Mouse (Mus musculus): ENCODE measurements around the gene Cachd1. TPM values are rescaled to one million over a fixed set of nuclear protein-coding genes. Genes with fewer than 3 reads are reported as not detected.

Cachd1 gene
- polyA plus RNA-seq, 1 experiment from 2014 or later, result 27.3 TPM

DNA sequence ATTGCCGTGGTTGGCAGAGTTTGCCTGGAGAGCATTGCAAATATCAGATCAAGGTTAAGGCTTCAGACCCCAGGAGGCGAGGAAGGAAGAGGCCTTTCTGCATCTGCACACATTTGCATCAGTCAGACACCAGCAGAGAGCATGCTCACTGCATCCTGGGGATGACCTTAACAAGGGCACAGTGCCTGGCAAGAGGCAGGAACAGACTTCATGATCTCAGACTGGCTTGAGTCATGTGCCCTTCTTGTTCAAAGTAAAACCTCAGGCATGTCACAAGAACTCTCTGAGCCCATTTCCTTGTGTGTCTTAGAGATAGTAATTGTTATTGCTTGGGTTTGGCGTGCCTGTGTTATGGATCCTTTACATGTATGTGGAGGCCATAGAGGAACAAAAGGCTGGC is 167.8 kb downstream of the Cachd1 start:
- Histone ChIP-seq H3K36me3 (replicated peaks; ENCODE audit: control insufficient read depth, insufficient read depth, low read depth, low read length) (no peaks in the 10 kb centered on the region; the same call in 1 of the 2 replicates), H3K9me3 (replicated peaks; ENCODE audit: control insufficient read depth, low read length) (no peaks in the 10 kb centered on the region), H3K4me3 (ENCODE audit: low read depth, low read length) (no peak overlapping the region), H3K27me3 (ENCODE audit: control insufficient read depth, insufficient read depth, low read length) (no peaks in the 10 kb centered on the region), H3K4me1 (ENCODE audit: control insufficient read depth, insufficient read depth, low read length) (no peaks in the 10 kb centered on the region), H3K9ac (replicated peaks; ENCODE audit: low read length) (no peak overlapping the region), H3K27ac (replicated peaks; ENCODE audit: low read depth, low read length) (no peak overlapping the region), H3K4me2 (ENCODE audit: low read depth, low read length) (no peak overlapping the region)
- DNase-seq (ENCODE audit: low spot score) (no peak), ATAC-seq (replicated peaks; ENCODE audit: insufficient number of reproducible peaks, low FRiP score, low TSS enrichment, low read depth) (no peak)
- 77% methylated on average over 3 of the region's 3 CpGs for WGBS

DNA sequence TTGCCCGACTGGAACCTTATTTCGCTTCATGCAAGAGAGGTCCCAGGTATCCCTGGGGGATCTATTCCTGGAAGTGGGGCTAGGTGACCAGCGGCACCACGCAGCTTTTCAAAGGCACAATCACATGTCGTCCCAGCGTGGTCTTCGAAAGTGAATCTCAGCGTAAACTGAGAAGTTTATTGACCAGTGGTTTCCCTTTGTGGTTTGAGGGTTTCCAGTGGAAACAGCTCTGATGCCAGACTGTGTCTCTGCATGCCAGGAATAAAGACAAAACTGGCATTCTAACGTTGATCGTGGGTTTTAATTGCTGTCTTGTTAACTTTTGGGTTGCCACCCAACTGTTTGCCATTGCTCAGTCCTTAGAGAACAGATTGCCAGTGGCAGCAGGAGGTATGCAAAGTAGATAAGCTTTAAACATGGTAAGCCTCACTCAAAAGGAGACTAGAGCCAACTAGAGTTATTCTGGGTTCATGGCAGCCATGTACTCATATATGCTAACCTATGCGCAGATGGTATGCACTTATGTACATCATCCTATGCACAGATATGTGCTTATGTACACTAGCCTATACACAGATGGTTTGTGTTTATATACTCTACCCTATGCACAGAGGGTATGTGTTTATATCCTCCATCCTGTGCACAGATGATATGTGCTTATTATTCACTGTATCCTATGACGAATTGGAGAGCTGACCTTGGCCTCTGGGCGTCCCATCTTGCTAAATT is 168.9 kb downstream of the Cachd1 start:
- Histone ChIP-seq H3K9me3 (replicated peaks; ENCODE audit: control insufficient read depth, low read length) (no peaks in the 10 kb centered on the region), H3K36me3 (replicated peaks; ENCODE audit: control insufficient read depth, insufficient read depth, low read depth, low read length) (no peaks in the 10 kb centered on the region; the same call in 1 of the 2 replicates), H3K4me2 (ENCODE audit: low read depth, low read length) (no peak overlapping the region), H3K27ac (replicated peaks; ENCODE audit: low read depth, low read length) (no peak overlapping the region), H3K4me3 (ENCODE audit: low read depth, low read length) (no peak overlapping the region), H3K4me1 (ENCODE audit: control insufficient read depth, insufficient read depth, low read length) (no peaks in the 10 kb centered on the region), H3K9ac (replicated peaks; ENCODE audit: low read length) (no peak overlapping the region), H3K27me3 (ENCODE audit: control insufficient read depth, insufficient read depth, low read length) (no peaks in the 10 kb centered on the region)
- DNase-seq (ENCODE audit: low spot score) (no peak), ATAC-seq (replicated peaks; ENCODE audit: insufficient number of reproducible peaks, low FRiP score, low TSS enrichment, low read depth) (no peak)
- 85% methylated on average over 13 of the region's 13 CpGs for WGBS

DNA sequence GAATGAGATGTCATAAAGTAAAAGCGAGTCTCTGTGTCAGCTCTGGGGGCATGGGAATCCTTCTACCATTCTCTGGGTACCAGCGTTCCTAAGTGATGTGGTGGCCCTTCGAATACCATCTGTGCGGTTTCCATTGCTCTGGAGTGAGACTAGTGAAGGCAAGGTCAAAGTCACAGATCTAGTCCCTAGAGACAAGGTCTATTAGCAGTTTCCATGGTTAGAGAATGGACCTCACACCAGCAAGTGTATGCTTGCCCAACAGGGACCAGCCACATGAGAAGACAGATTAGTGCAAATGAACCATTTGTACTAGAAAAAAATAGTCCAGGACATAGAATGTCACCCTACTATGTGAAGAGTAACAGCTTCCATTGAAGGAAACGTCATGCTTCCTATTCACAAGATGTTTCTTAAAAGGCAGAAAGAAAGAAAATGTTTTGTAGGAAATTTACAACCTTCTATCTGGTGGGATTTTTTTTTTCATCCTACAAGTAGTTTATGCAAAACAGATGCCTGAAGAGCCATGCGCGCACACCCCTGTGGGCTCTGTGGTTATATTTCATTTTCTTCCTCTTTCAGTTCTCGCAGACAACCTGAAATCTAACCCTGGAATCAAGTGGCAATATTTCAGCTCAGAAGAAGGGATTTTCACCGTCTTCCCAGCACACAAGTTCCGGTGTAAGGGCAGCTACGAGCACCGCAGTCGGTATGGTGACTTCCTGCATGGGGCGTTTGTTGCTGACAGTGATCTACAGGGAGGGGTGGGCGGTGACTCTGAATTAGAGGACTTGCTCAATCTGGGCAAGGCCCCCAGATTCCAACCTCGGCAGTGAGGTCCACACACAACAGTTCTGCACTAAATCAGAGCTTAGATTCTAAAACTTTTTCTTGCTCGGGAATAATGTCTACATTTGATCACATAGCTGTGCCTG is 172.3 kb downstream of the Cachd1 start:
- Histone ChIP-seq H3K36me3 (replicated peaks; ENCODE audit: control insufficient read depth, insufficient read depth, low read depth, low read length) (no peaks in the 10 kb centered on the region), H3K27ac (replicated peaks; ENCODE audit: low read depth, low read length) (no peak overlapping the region), H3K9me3 (replicated peaks; ENCODE audit: control insufficient read depth, low read length) (no peaks in the 10 kb centered on the region), H3K9ac (replicated peaks; ENCODE audit: low read length) (no peak overlapping the region), H3K4me2 (ENCODE audit: low read depth, low read length) (no peak overlapping the region), H3K4me3 (ENCODE audit: low read depth, low read length) (no peak overlapping the region), H3K27me3 (ENCODE audit: control insufficient read depth, insufficient read depth, low read length) (no peaks in the 10 kb centered on the region), H3K4me1 (ENCODE audit: control insufficient read depth, insufficient read depth, low read length) (no peaks in the 10 kb centered on the region)
- WGBS, result 69% methylated on average over 17 of the region's 17 CpGs
- ATAC-seq (replicated peaks; ENCODE audit: insufficient number of reproducible peaks, low FRiP score, low TSS enrichment, low read depth) (no peak), DNase-seq (ENCODE audit: low spot score) (peak; percentile 33)

DNA sequence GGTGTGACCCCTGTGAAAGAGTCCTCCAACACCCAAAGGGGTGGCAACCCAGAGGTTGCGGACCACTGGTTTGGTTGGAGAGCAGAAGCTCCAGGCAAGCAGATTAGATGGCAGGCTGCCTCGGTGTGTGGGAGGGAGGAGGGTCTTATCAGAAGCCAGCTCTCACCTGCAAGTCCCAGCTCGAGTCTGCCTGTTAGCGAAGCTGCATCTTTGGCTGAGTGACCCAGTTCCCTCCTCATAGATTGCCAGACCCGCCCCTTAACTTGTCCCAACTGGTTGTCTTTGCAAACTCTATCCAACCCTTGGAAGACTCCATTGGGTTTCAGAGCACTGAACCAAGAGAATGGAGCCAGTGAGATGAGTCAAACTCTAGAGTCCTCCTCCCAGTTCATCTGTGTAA is 173.8 kb downstream of the Cachd1 start:
- no peak for DNase-seq (ENCODE audit: low spot score)
- Histone ChIP-seq H3K9ac (replicated peaks; ENCODE audit: low read length) (no peak overlapping the region), H3K27me3 (ENCODE audit: control insufficient read depth, insufficient read depth, low read length) (no peaks in the 10 kb centered on the region), H3K27ac (replicated peaks; ENCODE audit: low read depth, low read length) (no peak overlapping the region), H3K4me3 (ENCODE audit: low read depth, low read length) (no peak overlapping the region), H3K9me3 (replicated peaks; ENCODE audit: control insufficient read depth, low read length) (no peaks in the 10 kb centered on the region), H3K4me2 (ENCODE audit: low read depth, low read length) (no peak overlapping the region), H3K36me3 (replicated peaks; ENCODE audit: control insufficient read depth, insufficient read depth, low read depth, low read length) (no peaks in the 10 kb centered on the region), H3K4me1 (ENCODE audit: control insufficient read depth, insufficient read depth, low read length) (no peaks in the 10 kb centered on the region)
- no peak for ATAC-seq (replicated peaks; ENCODE audit: insufficient number of reproducible peaks, low FRiP score, low TSS enrichment, low read depth)
- WGBS, result 87% methylated on average over 5 of the region's 5 CpGs

DNA sequence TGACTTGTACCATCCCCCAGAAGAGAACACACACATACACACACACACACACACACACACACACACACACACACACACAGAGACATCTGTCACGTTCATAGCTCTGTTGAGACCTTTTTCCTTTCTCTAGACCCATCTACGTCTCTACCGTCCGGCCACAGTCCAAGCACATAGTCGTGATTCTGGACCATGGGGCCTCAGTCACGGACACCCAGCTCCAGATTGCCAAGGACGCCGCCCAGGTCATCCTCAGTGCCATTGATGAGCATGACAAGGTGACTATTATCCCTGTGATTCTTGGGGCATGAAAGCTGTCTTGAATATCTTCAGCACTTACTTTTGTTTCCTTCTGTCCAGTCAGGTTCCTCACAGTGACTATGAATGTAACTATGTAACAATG is 175.4 kb downstream of the Cachd1 start:
- Histone ChIP-seq H3K9me3 (replicated peaks; ENCODE audit: control insufficient read depth, low read length) (no peaks in the 10 kb centered on the region), H3K27ac (replicated peaks; ENCODE audit: low read depth, low read length) (no peak overlapping the region), H3K4me2 (ENCODE audit: low read depth, low read length) (no peak overlapping the region), H3K9ac (replicated peaks; ENCODE audit: low read length) (no peak overlapping the region), H3K27me3 (ENCODE audit: control insufficient read depth, insufficient read depth, low read length) (no peaks in the 10 kb centered on the region), H3K4me1 (ENCODE audit: control insufficient read depth, insufficient read depth, low read length) (no peaks in the 10 kb centered on the region), H3K36me3 (replicated peaks; ENCODE audit: control insufficient read depth, insufficient read depth, low read depth, low read length) (no peaks in the 10 kb centered on the region), H3K4me3 (ENCODE audit: low read depth, low read length) (no peak overlapping the region)
- 89% methylated on average over 8 of the region's 8 CpGs for WGBS
- DNase-seq (ENCODE audit: low spot score), result no peak
- ATAC-seq (replicated peaks; ENCODE audit: insufficient number of reproducible peaks, low FRiP score, low TSS enrichment, low read depth), result no peak

DNA sequence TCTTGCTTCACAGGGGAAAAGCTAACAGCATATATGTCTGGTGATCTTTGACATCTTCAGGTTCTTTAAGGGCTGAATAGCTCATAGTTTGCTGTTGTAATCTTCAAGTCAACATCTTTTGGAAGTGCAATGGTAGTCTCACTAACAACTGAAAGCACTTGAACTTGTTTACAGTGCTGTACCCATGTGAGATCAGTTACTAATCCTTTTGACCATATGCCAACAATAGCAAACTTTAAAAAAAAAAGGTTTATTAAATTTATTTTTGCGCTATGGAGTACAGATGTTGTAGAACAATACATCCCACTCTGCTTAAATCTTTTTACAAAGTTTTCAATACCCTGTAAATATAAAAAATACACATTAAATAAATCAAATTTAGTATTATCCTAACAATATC is 186.9 kb downstream of the Cachd1 start:
- no peaks in the 10 kb centered on the region for H3K36me3 ChIP-seq (replicated peaks; ENCODE audit: control insufficient read depth, insufficient read depth, low read depth, low read length)
- DNase-seq (ENCODE audit: low spot score), result no peak
- H3K4me1 ChIP-seq (ENCODE audit: control insufficient read depth, insufficient read depth, low read length), result no peaks in the 10 kb centered on the region
- WGBS, result 87% methylated on average over 1 of the region's 1 CpGs
- no peaks in the 10 kb centered on the region for H3K27me3 ChIP-seq (ENCODE audit: control insufficient read depth, insufficient read depth, low read length)
- H3K4me2 ChIP-seq (ENCODE audit: low read depth, low read length), result no peak overlapping the region
- H3K4me3 ChIP-seq (ENCODE audit: low read depth, low read length), result no peak overlapping the region
- no peak overlapping the region for H3K27ac ChIP-seq (replicated peaks; ENCODE audit: low read depth, low read length)
- ATAC-seq (replicated peaks; ENCODE audit: insufficient number of reproducible peaks, low FRiP score, low TSS enrichment, low read depth), result no peak
- no peak overlapping the region for H3K9ac ChIP-seq (replicated peaks; ENCODE audit: low read length)
- no peaks in the 10 kb centered on the region for H3K9me3 ChIP-seq (replicated peaks; ENCODE audit: control insufficient read depth, low read length)

DNA sequence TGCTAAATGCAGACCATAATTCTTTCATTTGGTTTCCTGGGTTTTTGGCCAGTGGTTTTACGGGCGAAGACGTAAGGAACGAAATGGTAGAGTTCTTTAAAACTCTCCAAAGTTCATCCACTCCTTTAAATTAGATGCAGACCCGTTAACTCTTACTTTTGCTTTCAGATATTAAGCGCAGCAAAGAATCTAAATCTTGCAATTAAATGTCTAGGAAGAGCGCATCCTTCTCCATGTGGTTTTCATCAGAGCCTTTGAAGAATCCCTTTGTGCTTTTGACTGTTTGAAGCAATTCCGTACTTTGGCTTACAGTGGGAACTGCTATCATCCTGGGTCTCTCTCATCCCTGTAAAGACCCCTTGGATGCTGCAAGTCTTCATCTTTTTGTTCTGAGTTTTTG is 187.3 kb downstream of the Cachd1 start:
- 75% methylated on average over 8 of the region's 8 CpGs for WGBS
- no peaks in the 10 kb centered on the region for H3K27me3 ChIP-seq (ENCODE audit: control insufficient read depth, insufficient read depth, low read length)
- H3K4me3 ChIP-seq (ENCODE audit: low read depth, low read length), result no peak overlapping the region
- no peak overlapping the region for H3K9ac ChIP-seq (replicated peaks; ENCODE audit: low read length)
- no peaks in the 10 kb centered on the region for H3K9me3 ChIP-seq (replicated peaks; ENCODE audit: control insufficient read depth, low read length)
- no peak for ATAC-seq (replicated peaks; ENCODE audit: insufficient number of reproducible peaks, low FRiP score, low TSS enrichment, low read depth)
- H3K36me3 ChIP-seq (replicated peaks; ENCODE audit: control insufficient read depth, insufficient read depth, low read depth, low read length), result no peaks in the 10 kb centered on the region
- no peaks in the 10 kb centered on the region for H3K4me1 ChIP-seq (ENCODE audit: control insufficient read depth, insufficient read depth, low read length)
- no peak overlapping the region for H3K27ac ChIP-seq (replicated peaks; ENCODE audit: low read depth, low read length)
- peak; percentile 65 for DNase-seq (ENCODE audit: low spot score)
- H3K4me2 ChIP-seq (ENCODE audit: low read depth, low read length), result no peak overlapping the region

Measured in embryonic facial prominence, embryonic 11.5 days (tissue).